Mouse (Mus musculus): Measurements from ENCODE around the gene Ttc13. TPM values are rescaled to one million over a fixed set of nuclear protein-coding genes. Genes with fewer than 3 reads are reported as not detected.

Ttc13 gene
- total and polyA plus RNA-seq, 2 experiments: 11.8 to 24.8 TPM

GRCm38 (mm10) chr8:124652546-124652945 is 69.2 kb downstream of the Ttc13 start:
- Histone ChIP-seq H3K27ac (replicated peaks; ENCODE audit: insufficient read depth, low read depth, low read length) (peak overlapping the region; percentile 53), H3K4me3 (ENCODE audit: insufficient read depth, low read depth, low read length) (no peak overlapping the region), H3K27me3 (ENCODE audit: control insufficient read depth, insufficient read depth, low read length) (no peaks in the 10 kb centered on the region), H3K9ac (ENCODE audit: low read depth, low read length) (no peak overlapping the region), H3K36me3 (ENCODE audit: control insufficient read depth, insufficient read depth, low read length) (no peaks in the 10 kb centered on the region; the same call in 1 of the 2 replicates), H3K79me2 (ENCODE audit: control insufficient read depth, insufficient read depth, low read length) (peaks cover 31% of the 10 kb centered on the region), H3K4me1 (ENCODE audit: control insufficient read depth, insufficient read depth, low read length) (peaks cover 38% of the 10 kb centered on the region)
- 53% methylated on average over 4 of the region's 4 CpGs for WGBS
- TF ChIP-seq POLR2A (IDR thresholded peaks at IDR 0.05; ENCODE audit: extremely low read depth, insufficient read depth, low read length) (no peak), CTCF (IDR thresholded peaks at IDR 0.05; ENCODE audit: low read depth, low read length) (no peak)
- peak; percentile 40 for DNase-seq (ENCODE audit: extremely low read depth, low read depth, low spot score)

- Histone ChIP-seq H3K36me3 (ENCODE audit: control insufficient read depth, insufficient read depth, low read length) (no peaks in the 10 kb centered on the region; the same call in 1 of the 2 replicates), H3K27ac (replicated peaks; ENCODE audit: insufficient read depth, low read depth, low read length) (peak overlapping the region; percentile 97), H3K4me3 (ENCODE audit: insufficient read depth, low read depth, low read length) (no peak overlapping the region), H3K27me3 (ENCODE audit: control insufficient read depth, insufficient read depth, low read length) (no peaks in the 10 kb centered on the region), H3K79me2 (ENCODE audit: control insufficient read depth, insufficient read depth, low read length) (peaks cover 28% of the 10 kb centered on the region), H3K9ac (ENCODE audit: low read depth, low read length) (peak overlapping the region; percentile 54), H3K4me1 (ENCODE audit: control insufficient read depth, insufficient read depth, low read length) (peaks cover 36% of the 10 kb centered on the region)
- TF ChIP-seq CTCF (IDR thresholded peaks at IDR 0.05; ENCODE audit: low read depth, low read length) (no peak), POLR2A (IDR thresholded peaks at IDR 0.05; ENCODE audit: extremely low read depth, insufficient read depth, low read length) (no peak)
- 34% methylated on average over 20 of the region's 20 CpGs for WGBS
- DNase-seq (ENCODE audit: extremely low read depth, low read depth, low spot score): peak; percentile 99
These were observed 70.0 kb downstream of the Ttc13 start for GRCm38 (mm10) chr8:124651776-124652175.

- no peaks in the 10 kb centered on the region for H3K27me3 ChIP-seq (ENCODE audit: control insufficient read depth, insufficient read depth, low read length)
- peaks cover 18% of the 10 kb centered on the region for H3K79me2 ChIP-seq (ENCODE audit: control insufficient read depth, insufficient read depth, low read length)
- no peak for TF ChIP-seq CTCF (IDR thresholded peaks at IDR 0.05; ENCODE audit: low read depth, low read length)
- no peak for TF ChIP-seq POLR2A (IDR thresholded peaks at IDR 0.05; ENCODE audit: extremely low read depth, insufficient read depth, low read length)
- no peak for DNase-seq (ENCODE audit: extremely low read depth, low read depth, low spot score)
- H3K4me1 ChIP-seq (ENCODE audit: control insufficient read depth, insufficient read depth, low read length): peaks cover 21% of the 10 kb centered on the region
- H3K4me3 ChIP-seq (ENCODE audit: insufficient read depth, low read depth, low read length): no peak overlapping the region
- H3K36me3 ChIP-seq (ENCODE audit: control insufficient read depth, insufficient read depth, low read length): no peaks in the 10 kb centered on the region; the same call in 1 of the 2 replicates
- H3K9ac ChIP-seq (ENCODE audit: low read depth, low read length): no peak overlapping the region
- no peak overlapping the region for H3K27ac ChIP-seq (replicated peaks; ENCODE audit: insufficient read depth, low read depth, low read length)
These were observed 73.5 kb downstream of the Ttc13 start for GRCm38 (mm10) chr8:124648311-124648710.

GRCm38 (mm10) chr8:124643540-124644339 is 78.0 kb downstream of the Ttc13 start:
- no peak overlapping the region for H3K27ac ChIP-seq (replicated peaks; ENCODE audit: insufficient read depth, low read depth, low read length)
- H3K9ac ChIP-seq (ENCODE audit: low read depth, low read length): no peak overlapping the region
- WGBS: 62% methylated on average over 18 of the region's 18 CpGs
- H3K36me3 ChIP-seq (ENCODE audit: control insufficient read depth, insufficient read depth, low read length): peaks cover 3% of the 10 kb centered on the region; the same call in 1 of the 2 replicates
- peaks cover 4% of the 10 kb centered on the region; the same call in 1 of the 2 replicates for H3K4me1 ChIP-seq (ENCODE audit: control insufficient read depth, insufficient read depth, low read length)
- H3K27me3 ChIP-seq (ENCODE audit: control insufficient read depth, insufficient read depth, low read length): no peaks in the 10 kb centered on the region
- DNase-seq (ENCODE audit: extremely low read depth, low read depth, low spot score): no peak
- no peak overlapping the region for H3K4me3 ChIP-seq (ENCODE audit: insufficient read depth, low read depth, low read length)
- TF ChIP-seq CTCF (IDR thresholded peaks at IDR 0.05; ENCODE audit: low read depth, low read length): no peak
- TF ChIP-seq POLR2A (IDR thresholded peaks at IDR 0.05; ENCODE audit: extremely low read depth, insufficient read depth, low read length): no peak
- H3K79me2 ChIP-seq (ENCODE audit: control insufficient read depth, insufficient read depth, low read length): peaks cover 8% of the 10 kb centered on the region; the same call in 1 of the 2 replicates

GRCm38 (mm10) chr8:124641599-124641998 is 80.2 kb downstream of the Ttc13 start:
- WGBS: 65% methylated on average over 8 of the region's 8 CpGs
- H3K4me3 ChIP-seq (ENCODE audit: insufficient read depth, low read depth, low read length): no peak overlapping the region
- H3K9ac ChIP-seq (ENCODE audit: low read depth, low read length): no peak overlapping the region
- H3K27ac ChIP-seq (replicated peaks; ENCODE audit: insufficient read depth, low read depth, low read length): no peak overlapping the region
- H3K4me1 ChIP-seq (ENCODE audit: control insufficient read depth, insufficient read depth, low read length): no peaks in the 10 kb centered on the region
- DNase-seq (ENCODE audit: extremely low read depth, low read depth, low spot score): peak; percentile 58
- TF ChIP-seq CTCF (IDR thresholded peaks at IDR 0.05; ENCODE audit: low read depth, low read length): no peak
- peaks cover 4% of the 10 kb centered on the region; the same call in 1 of the 2 replicates for H3K79me2 ChIP-seq (ENCODE audit: control insufficient read depth, insufficient read depth, low read length)
- H3K27me3 ChIP-seq (ENCODE audit: control insufficient read depth, insufficient read depth, low read length): no peaks in the 10 kb centered on the region
- peaks cover 11% of the 10 kb centered on the region for H3K36me3 ChIP-seq (ENCODE audit: control insufficient read depth, insufficient read depth, low read length)

- Histone ChIP-seq H3K4me1 (ENCODE audit: control insufficient read depth, insufficient read depth, low read length) (peaks cover 16% of the 10 kb centered on the region), H3K27me3 (ENCODE audit: control insufficient read depth, insufficient read depth, low read length) (no peaks in the 10 kb centered on the region), H3K9ac (ENCODE audit: low read depth, low read length) (no peak overlapping the region), H3K27ac (replicated peaks; ENCODE audit: insufficient read depth, low read depth, low read length) (no peak overlapping the region), H3K79me2 (ENCODE audit: control insufficient read depth, insufficient read depth, low read length) (no peaks in the 10 kb centered on the region), H3K36me3 (ENCODE audit: control insufficient read depth, insufficient read depth, low read length) (peaks cover 11% of the 10 kb centered on the region), H3K4me3 (ENCODE audit: insufficient read depth, low read depth, low read length) (no peak overlapping the region)
- DNase-seq (ENCODE audit: extremely low read depth, low read depth, low spot score): no peak
- TF ChIP-seq POLR2A (IDR thresholded peaks at IDR 0.05; ENCODE audit: extremely low read depth, insufficient read depth, low read length) (no peak), CTCF (IDR thresholded peaks at IDR 0.05; ENCODE audit: low read depth, low read length) (no peak)
- 38% methylated on average over 8 of the region's 8 CpGs for WGBS
These were observed 86.6 kb downstream of the Ttc13 start for GRCm38 (mm10) chr8:124635247-124635502.

All from liver, adult 2 months (tissue).